Mouse (Mus musculus): ENCODE data around the gene Faap20.
A peak's percentile ranks its signal among the peaks of the same experiment; 100 is the strongest.

DNA sequence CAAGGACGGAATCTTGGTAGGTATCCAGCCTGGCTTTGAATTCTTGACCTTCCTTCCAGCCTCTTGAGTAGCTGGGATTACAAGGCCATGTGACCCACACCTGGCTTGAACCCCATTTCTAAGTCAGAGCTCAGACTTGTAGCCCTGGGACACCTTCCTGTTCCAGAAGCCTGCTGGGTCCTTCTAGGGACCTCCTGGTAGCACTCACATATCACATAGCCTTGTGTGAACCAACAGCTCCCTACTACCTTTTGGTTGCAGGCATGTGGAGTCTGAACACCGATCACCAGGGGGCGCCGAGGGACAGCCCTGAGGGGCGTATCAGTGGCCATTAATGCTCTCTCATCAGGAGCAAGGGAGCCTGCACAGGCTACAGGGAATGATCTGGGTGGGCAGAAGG, 18.8 kb downstream of the Faap20 start:
- TF ChIP-seq CTCF (IDR thresholded peaks at IDR 0.05; ENCODE audit: low read depth): peak; percentile 78
- TF ChIP-seq EP300 (optimal IDR thresholded peaks at IDR 0.05): no peak

Measured in stomach, postnatal 0 days (tissue).